Mouse (Mus musculus) kidney, postnatal 0 days (tissue): Measurements from ENCODE around the gene 1110065P20Rik. TPM values are rescaled to one million over a fixed set of nuclear protein-coding genes. Genes with fewer than 3 reads are reported as not detected.

ENCODE experiments used
- ATAC-seq: fragments of 200-750 bp; cut with Nextera tagmentation; replicated peaks from 2 replicates; pipeline ENCODE4 v1.8.0; 2017; ENCODE audit warnings: low read depth, moderate number of reproducible peaks, moderate TSS enrichment, moderate library complexity; ENCODE audit not compliant: low FRiP score
- DNase-seq: peaks from one replicate; pipeline ENCODE4 v3.0.0-alpha.2; 2016; ENCODE audit warnings: low spot score
- H3K27ac ChIP-seq: fragments of 300-500 bp; sonication (generic); 2 replicates; pipeline ENCODE4 v1.5.1; 2014; ENCODE audit warnings: mild to moderate bottlenecking
- H3K27me3 ChIP-seq: fragments of 300-500 bp; sonication (generic); 2 replicates; pipeline ENCODE4 v1.6.1; 2014; ENCODE audit warnings: low read length, mixed read lengths; ENCODE audit not compliant: insufficient read depth
- H3K36me3 ChIP-seq: fragments of 300-500 bp; sonication (generic); 2 replicates; pipeline ENCODE4 v1.6.1; 2014; ENCODE audit warnings: low read length, mixed read lengths; ENCODE audit not compliant: insufficient read depth
- H3K4me1 ChIP-seq: fragments of 300-500 bp; sonication (generic); replicated peaks from 2 replicates; pipeline ENCODE4 v1.6.1; 2014; ENCODE audit warnings: antibody characterized with exemption, low read length, mixed read lengths; ENCODE audit not compliant: insufficient read depth
- H3K4me2 ChIP-seq: fragments of 300-500 bp; sonication (generic); 2 replicates; pipeline ENCODE4 v1.6.1; 2014; ENCODE audit warnings: mild to moderate bottlenecking, low read length, moderate library complexity, mixed read lengths
- H3K4me3 ChIP-seq: fragments of 300-500 bp; sonication (generic); replicated peaks from 2 replicates; pipeline ENCODE4 v1.5.1; 2014; ENCODE audit warnings: low read depth, low read length
- H3K9ac ChIP-seq: fragments of 300-500 bp; sonication (generic); 2 replicates; pipeline ENCODE4 v1.6.1; 2014; ENCODE audit warnings: low read depth, low read length
- H3K9me3 ChIP-seq: fragments of 300-500 bp; sonication (generic); replicated peaks from 2 replicates; pipeline ENCODE4 v1.6.1; 2016; ENCODE audit warnings: low read length, inconsistent platforms, mixed read lengths
- CTCF ChIP-seq: IDR thresholded peaks from 2 replicates; pipeline ENCODE4 v1.5.1; 2016; ENCODE audit warnings: antibody characterized with exemption, low read depth, mild to moderate bottlenecking, moderate library complexity
- WGBS: fragments of 180-500 bp; shearing (Covaris S2); extraction: QIAGEN DNeasy Blood & Tissue Kit; methylation state at CpG from one replicate; pipeline ENCODE4 v1.1.7; 2014; 5-methylcytosine and 5-hydroxymethylcytosine counted together
- polyA plus RNA-seq: library from polyadenylated mRNA; unstranded; fragments of >200 nt; fragmentation: Nextera tagmentation; extraction: Ambion mirVana; gene quantifications from 2 replicates; pipeline ENCODE4 v1.2.1, GENCODE M21; 2015

1110065P20Rik gene
- polyA plus RNA-seq, 1 experiment from 2014 or later, result 80.9 TPM

DNA sequence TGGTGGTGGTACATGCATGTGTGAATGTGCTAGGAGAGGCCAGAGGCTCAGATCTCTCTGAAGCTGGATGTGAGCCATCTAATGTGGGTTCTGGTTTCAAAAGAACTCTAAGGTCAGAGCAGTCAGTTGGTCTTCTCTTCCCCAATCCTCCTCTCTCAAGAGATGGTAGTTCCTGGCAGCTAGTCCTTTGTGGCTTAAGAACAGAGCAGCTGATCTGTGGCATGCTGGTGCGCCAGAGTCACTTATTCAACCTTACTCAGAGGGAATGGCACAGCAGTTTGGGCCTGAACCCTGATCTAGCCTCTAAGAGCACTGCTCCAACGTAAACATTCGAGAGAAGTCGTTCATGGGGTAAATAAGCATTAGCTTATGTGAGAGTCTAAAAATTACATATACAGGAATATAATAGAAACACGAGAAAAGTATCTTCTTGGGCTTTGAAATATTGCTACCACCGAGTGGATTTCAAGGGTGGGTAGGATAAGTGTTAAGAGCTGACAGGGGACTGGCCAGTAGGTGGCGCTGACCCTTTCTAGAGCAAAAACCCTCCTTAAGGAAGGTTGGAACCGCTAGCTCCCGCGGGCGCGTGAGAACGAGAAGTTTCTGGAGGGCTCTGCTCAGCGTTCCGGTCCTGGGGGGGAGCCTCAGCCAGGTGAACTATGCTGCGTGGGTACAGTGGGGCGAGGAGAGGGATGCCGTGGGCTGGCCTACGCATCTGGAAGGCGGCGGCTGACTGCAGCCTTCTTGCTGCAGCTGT lies 49.3 kb downstream of the 1110065P20Rik start, which contains the start of gene Mtf1:
Mtf1 (plus strand) TSS at position 553 of the 757 bp plus-strand sequence.
- peak within 1 kb of the TSS; percentile 81 for H3K9ac ChIP-seq
- peak within 1 kb of the TSS; percentile 75 for H3K4me3 ChIP-seq
- H3K4me2 ChIP-seq, result peak within 1 kb of the TSS; percentile 75
- H3K27me3 ChIP-seq, result no peaks in the 10 kb centered on the region
- peaks cover 22% of the 10 kb centered on the region for H3K36me3 ChIP-seq
- peak; percentile 53 for ATAC-seq
- peaks cover 6% of the 10 kb centered on the region; the same call in 1 of the 2 replicates for H3K4me1 ChIP-seq
- H3K9me3 ChIP-seq, result no peaks in the 10 kb centered on the region
- 3% methylated on average over 21 of the region's 21 CpGs for WGBS
- peak; percentile 82 for TF ChIP-seq CTCF
- peak within 1 kb of the TSS; percentile 95 for H3K27ac ChIP-seq
- DNase-seq, result peak; percentile 93

Other genes with a start within 250 kb of the 1110065P20Rik start
- not detected in 2 replicates for gene 3100002H09Rik, start 240.4 kb downstream of the 1110065P20Rik start, polyA plus RNA-seq
- 0.43 and 0.57 TPM in 2 replicates for gene Pou3f1, start 194.4 kb downstream of the 1110065P20Rik start, polyA plus RNA-seq
- 61.8 and 63.0 TPM in 2 replicates for gene Utp11, start 157.6 kb downstream of the 1110065P20Rik start, polyA plus RNA-seq
- 9.4 and 10.0 TPM in 2 replicates for gene Fhl3, start 150.5 kb downstream of the 1110065P20Rik start, polyA plus RNA-seq
- gene Sf3a3, start 136.4 kb downstream of the 1110065P20Rik start, polyA plus RNA-seq, result 92.4 and 103 TPM in 2 replicates
- gene Inpp5b, start 109.3 kb downstream of the 1110065P20Rik start, polyA plus RNA-seq, result 21.8 and 27.0 TPM in 2 replicates
- 11.3 and 14.8 TPM in 2 replicates for gene Mtf1, start 49.1 kb downstream of the 1110065P20Rik start, polyA plus RNA-seq
- 35.1 and 39.2 TPM in 2 replicates for gene Yrdc, start 517 bp downstream of the 1110065P20Rik start, polyA plus RNA-seq
- 0.34 and 0.36 TPM in 2 replicates for gene Maneal, start 11.0 kb upstream of the 1110065P20Rik start, polyA plus RNA-seq
- gene Epha10, start 29.7 kb upstream of the 1110065P20Rik start, polyA plus RNA-seq, result not detected in 2 replicates
- 7.4 and 8.3 TPM in 2 replicates for gene 9930104L06Rik, start 85.9 kb upstream of the 1110065P20Rik start, polyA plus RNA-seq
- 42.8 and 53.9 TPM in 2 replicates for gene Cdca8, start 88.1 kb upstream of the 1110065P20Rik start, polyA plus RNA-seq
- 13.6 and 17.4 TPM in 2 replicates for gene Rspo1, start 135.2 kb upstream of the 1110065P20Rik start, polyA plus RNA-seq
- gene Gnl2, start 165.4 kb upstream of the 1110065P20Rik start, polyA plus RNA-seq, result 63.7 and 66.1 TPM in 2 replicates
- gene Dnali1, start 214.5 kb upstream of the 1110065P20Rik start, polyA plus RNA-seq, result 0.05 and 0.14 TPM in 2 replicates
- gene Snip1, start 215.5 kb upstream of the 1110065P20Rik start, polyA plus RNA-seq, result 25.2 and 26.0 TPM in 2 replicates
- gene Meaf6, start 233.9 kb upstream of the 1110065P20Rik start, polyA plus RNA-seq, result 49.5 and 50.8 TPM in 2 replicates